Mouse (Mus musculus) erythroblast, adult 5-6 weeks (primary cell): Measurements from ENCODE around the gene Abcb6. TPM values are rescaled to one million over a fixed set of nuclear protein-coding genes. Genes with fewer than 3 reads are reported as not detected.

ENCODE experiments used
- ATAC-seq: replicated peaks from 2 replicates; pipeline ENCODE4 v1.8.0; 2016; ENCODE audit warnings: moderate number of reproducible peaks, mild to moderate bottlenecking, moderate TSS enrichment, inconsistent platforms; ENCODE audit not compliant: poor library complexity, low FRiP score, severe bottlenecking
- total RNA-seq, 2 experiments: library from RNA; stranded (forward) in 1 of 2; stranded (reverse) in 1 of 2; fragments of 150-400 nt in 1 of 2; fragments of 200-764, 138-1000 nt in 1 of 2; gene quantifications; 2 replicates each; pipeline versions ENCODE4 v1.2.3 to v1.2.4; 2015 to 2017; ENCODE audit warnings: low replicate concordance in 2 of 2

The Abcb6 gene
- total RNA-seq (2015; ENCODE audit: low replicate concordance), result 78.2 and 93.0 TPM in 2 replicates
- total RNA-seq (2017; ENCODE audit: low replicate concordance), result 62.9 and 70.7 TPM in 2 replicates

GRCm38 (mm10) chr1:75180105-75180590 is at the start of gene Abcb6:
Gene Abcb6, minus strand, starts transcription at chr1:75180392.
- ATAC-seq, result peak; percentile 81

DNA sequence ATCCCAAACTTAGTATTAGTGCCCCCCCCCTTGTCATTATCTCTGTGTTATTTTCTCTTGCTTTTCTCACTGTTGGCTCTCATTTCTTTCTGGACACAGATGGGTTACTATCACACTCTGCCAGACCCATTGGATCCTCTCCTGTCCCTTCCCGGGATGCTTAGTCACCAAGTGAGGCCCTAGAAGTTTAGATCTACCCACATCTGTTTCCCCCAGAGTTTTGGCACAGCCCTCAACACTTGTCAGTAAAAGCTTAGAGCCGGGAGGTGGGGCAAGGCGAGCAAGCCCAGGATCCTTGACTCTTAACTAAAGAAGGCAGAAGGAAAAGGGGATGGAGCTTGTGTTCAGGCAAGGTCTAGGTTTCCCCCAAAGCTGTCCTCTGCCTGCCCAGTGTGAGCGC is 49.0 kb upstream of the Abcb6 start:
- peak; percentile 86 for ATAC-seq

GRCm38 (mm10) chr1:75227653-75228052 is 47.5 kb upstream of the Abcb6 start:
- ATAC-seq, result no peak

- ATAC-seq, result no peak
These were observed 45.9 kb upstream of the Abcb6 start for GRCm38 (mm10) chr1:75226138-75226537.

DNA sequence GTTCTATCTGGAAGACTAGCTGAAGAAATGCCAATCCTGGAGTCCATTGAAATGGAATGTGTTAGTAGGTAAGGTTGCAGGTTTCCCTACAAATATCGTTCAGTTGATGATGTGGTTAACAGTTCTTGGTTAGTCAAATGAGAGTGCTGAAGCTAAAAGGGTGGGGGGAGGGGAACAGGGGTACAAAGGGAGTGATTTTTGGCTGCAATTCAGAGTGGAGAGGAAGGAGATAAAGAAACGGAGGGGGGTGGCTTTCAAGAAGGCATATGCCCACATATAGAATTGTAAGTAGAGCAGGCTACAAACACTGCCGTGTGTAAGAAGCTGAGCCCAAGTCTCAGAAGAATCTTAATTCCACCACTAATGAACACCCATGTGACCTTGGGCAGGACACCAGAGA is 45.3 kb upstream of the Abcb6 start:
- ATAC-seq, result no peak

- no peak for ATAC-seq
These were observed 43.3 kb upstream of the Abcb6 start for GRCm38 (mm10) chr1:75223532-75223931.

GRCm38 (mm10) chr1:75222926-75223325 is 42.7 kb upstream of the Abcb6 start:
- ATAC-seq, result no peak

- ATAC-seq, result no peak
These were observed 41.3 kb upstream of the Abcb6 start for GRCm38 (mm10) chr1:75221538-75221937.

DNA sequence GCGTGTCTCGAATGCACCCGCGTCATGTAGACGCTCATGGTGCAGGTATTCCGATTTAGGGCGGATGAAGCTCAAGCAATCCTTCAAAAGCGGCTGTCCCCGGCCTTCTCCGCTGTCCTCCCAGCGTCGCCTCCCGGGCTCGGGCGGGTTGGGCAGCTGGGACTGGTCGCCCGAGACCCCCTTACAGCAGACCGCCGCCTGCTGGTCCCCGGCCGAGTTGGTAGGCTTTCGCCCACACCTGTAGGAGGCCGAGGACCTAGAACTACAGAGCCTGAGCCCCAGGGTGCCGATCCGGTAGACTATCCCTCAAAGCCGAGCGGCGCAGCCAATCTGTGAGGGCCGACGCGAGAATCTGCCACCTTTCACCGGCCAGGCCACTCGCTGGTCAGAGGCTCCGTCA is 39.3 kb upstream of the Abcb6 start, which contains the start of gene Tuba4a:
Gene Tuba4a (minus strand): TSS at position 335 of the 400 bp plus-strand sequence.
- peak; percentile 23; the same call in 1 of the 2 replicates for ATAC-seq

DNA sequence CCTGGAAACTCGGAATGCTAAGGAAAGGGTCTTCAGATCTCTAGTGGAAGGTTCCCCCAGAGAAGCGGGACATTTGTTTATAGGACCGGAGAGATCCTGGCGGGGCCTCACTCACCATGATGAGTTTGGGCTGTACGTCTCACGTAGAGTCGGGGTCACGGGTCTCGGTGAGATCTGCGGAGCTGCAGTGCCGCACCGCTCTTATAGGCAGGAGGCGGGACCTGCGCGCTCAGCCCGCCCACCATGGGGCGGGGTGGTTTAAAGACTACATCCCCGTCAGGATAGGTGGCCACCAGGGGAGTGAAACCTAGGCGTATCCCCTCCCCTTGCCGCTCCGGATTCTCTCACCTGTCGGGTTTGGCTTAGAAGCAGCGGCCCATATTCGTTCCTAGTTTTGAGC is 38.9 kb upstream of the Abcb6 start:
- peak; percentile 76 for ATAC-seq

DNA sequence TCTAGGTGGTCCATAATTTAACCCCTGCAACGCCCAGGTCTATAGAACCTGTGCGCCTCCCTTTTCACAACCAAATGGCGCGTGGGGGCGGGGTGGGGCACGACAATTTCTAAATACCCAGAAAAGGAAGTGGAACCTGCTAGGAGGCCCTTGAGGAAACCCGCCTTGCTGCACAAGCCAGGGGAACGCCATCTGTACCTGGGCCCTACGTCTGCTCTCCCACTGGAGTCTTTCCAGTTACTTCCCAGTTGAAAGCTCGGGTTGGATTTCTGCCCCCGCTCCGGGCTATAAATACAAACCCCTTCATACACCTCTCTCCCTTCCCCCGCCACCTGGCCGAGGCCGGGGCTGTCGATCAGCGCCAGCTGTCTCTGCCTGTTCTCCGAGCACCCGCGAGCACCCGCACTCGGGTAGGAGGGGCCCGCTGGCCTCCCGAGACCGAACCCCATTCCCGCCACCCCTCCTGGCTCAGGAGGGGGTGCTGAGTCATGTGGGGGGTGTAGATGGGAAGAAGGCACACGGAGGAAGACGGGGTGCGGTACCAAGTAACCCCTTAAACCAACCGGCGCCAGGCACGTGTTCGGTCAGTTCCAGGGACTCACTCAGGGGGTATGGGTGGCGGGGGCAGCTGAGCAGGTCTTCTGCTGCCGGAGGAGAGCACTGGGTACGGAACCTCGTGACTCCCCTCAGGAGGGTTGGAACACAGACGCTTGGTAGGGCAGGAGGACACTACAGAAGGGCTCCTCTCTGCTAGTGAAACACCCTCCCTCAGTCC is 38.2 kb upstream of the Abcb6 start:
- ATAC-seq, result peak; percentile 61

DNA sequence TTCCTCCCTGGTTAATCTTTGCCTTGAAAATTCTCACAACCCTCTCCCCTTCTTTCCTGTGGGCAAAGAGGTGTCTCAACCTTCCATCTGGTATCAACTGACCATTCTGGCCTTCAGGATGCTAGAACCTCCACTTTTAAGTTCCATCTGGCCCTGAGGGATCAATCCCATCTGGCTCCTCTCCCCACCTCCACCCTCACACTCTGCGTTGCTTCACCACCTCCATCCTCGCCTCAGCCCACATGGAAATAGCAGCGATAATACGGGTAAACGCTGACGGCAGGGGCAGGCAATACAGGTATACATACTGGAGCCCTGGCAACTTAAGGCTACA is 37.7 kb upstream of the Abcb6 start:
- ATAC-seq, result 0 out of 2 replicates have a peak, but pooled peaks have one; percentile 11

DNA sequence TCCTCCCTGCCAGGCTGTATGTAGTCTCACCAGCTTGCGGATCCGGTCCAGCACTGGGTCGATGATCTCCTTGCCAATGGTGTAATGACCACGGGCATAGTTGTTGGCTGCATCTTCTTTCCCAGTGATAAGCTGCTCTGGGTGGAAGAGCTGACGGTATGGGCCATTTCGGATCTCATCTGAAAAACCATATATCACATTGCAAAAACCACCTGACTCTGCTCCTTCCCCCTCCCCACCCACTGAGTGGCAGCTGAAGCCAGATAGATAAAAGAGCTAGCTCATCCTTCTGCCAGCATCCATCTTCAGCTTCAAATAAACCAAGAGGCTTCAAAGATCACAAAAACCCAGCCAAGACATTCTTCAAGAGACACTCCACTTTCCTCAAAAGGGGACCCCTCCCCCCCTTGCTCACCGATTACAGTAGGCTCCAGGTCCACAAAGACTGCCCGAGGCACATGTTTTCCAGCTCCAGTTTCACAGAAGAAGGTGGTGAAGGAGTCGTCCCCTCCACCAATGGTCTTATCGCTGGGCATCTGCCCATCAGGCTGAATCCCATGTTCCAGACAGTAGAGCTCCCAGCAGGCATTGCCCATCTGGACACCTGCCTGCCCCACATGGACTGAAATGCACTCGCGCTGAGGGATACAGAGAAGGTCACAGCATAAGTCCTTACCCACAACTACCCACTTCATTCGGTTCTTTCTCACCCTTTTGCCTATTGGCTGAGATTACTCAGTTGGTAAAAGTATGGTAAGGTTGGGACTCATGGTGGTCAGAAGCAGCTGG is 36.8 kb upstream of the Abcb6 start:
- ATAC-seq, result peak; percentile 64

- no peak for ATAC-seq
These were observed 35.6 kb upstream of the Abcb6 start for GRCm38 (mm10) chr1:75215785-75216184.

DNA sequence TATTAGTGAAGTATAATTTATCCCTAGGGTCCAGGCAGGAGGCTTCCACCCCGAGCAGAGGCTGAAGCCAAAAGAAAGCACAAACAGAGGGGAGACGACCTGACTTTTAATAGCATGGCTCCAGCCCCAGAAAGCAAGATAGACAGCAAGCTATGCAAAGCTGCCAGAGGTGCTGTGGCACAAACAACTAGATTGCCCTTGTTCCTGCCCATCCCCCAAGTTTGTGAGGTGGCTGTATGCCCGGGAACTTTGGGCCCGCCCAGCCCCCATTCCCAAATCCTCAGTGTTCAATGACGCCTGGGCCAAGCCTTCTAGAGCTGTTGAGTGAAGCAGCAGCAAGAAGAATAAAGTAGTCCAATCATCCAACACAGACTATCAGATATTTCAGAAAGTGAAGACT is 34.7 kb upstream of the Abcb6 start:
- no peak for ATAC-seq

DNA sequence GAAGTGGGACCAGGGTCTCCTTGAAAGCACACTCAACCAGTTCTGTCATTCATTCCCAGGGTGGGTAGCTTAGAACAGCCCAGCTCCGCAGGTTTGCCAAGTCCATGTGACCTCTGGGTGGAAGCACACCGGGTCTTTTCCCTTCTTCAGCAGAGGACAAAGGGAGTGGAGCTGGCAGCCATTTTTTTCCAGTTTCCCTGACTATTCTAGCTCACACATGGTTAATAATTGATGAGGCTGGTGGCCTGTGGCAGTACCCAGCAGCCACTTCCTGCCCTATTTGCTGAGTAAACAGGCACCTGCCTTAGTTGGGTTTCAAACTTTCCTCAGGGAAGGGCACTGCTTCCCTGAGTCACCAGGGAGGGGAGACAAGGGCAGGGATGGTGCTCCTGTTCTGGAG is 34.2 kb upstream of the Abcb6 start:
- no peak for ATAC-seq

- no peak for ATAC-seq
These were observed 32.9 kb upstream of the Abcb6 start for GRCm38 (mm10) chr1:75213096-75213495.

GRCm38 (mm10) chr1:75212542-75212941 is 32.4 kb upstream of the Abcb6 start:
- no peak for ATAC-seq

DNA sequence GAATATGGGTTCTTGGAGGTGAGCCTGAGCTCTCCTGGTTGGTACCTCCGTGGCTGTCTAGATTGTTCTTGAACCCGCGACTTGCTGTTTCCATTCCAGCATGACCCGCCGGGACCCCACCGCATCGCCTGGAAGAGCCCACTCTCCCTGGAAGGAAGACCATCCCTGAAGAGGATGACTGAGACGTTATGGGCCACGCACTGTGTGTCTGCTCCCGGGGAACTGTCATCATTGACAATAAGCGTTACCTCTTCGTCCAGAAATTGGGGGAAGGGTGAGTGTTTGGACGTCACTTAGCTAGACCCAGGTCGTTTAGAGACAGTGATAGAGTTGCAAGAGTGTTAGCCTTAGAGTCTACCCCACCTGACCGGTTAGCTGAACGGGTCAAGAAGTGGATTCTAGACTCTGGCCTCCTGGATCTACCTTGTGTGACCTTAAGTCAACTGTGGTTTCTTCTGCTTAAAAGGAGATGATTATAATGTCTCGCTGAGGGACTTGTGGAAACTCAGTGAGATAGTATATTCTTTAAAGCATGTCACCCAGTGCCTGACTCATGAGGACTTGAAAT is 31.0 kb upstream of the Abcb6 start:
- 0 out of 2 replicates have a peak, but pooled peaks have one; percentile 0 for ATAC-seq
